Mouse (Mus musculus): ENCODE results near the gene Tmem19. TPM values are rescaled to one million over a fixed set of nuclear protein-coding genes. Genes with fewer than 3 reads are reported as not detected.

Gene Tmem19
- polyA plus RNA-seq, 1 experiment from 2014 or later: 29.3 TPM

- ATAC-seq (ENCODE audit: low read depth) (no peak), DNase-seq (ENCODE audit: low spot score) (no peak)
- Histone ChIP-seq H3K27ac (replicated peaks; ENCODE audit: low read depth, low read length) (no peak overlapping the region), H3K9ac (ENCODE audit: low read depth, low read length) (no peak overlapping the region), H3K4me2 (ENCODE audit: low read depth, low read length) (no peak overlapping the region), H3K4me1 (ENCODE audit: control insufficient read depth, insufficient read depth, low read length) (peaks cover 16% of the 10 kb centered on the region; the same call in 1 of the 2 replicates), H3K27me3 (replicated peaks; ENCODE audit: control insufficient read depth, insufficient read depth, low read length) (no peaks in the 10 kb centered on the region), H3K36me3 (ENCODE audit: control insufficient read depth, insufficient read depth, low read length) (peaks cover 4% of the 10 kb centered on the region; the same call in 1 of the 2 replicates), H3K9me3 (ENCODE audit: control insufficient read depth, low read length) (no peaks in the 10 kb centered on the region), H3K4me3 (ENCODE audit: low read depth, low read length) (no peak overlapping the region)
- 87% methylated on average over 4 of the region's 4 CpGs for WGBS
These were observed 53.1 kb downstream of the Tmem19 start for GRCm38 (mm10) chr10:115309191-115309590.

DNA sequence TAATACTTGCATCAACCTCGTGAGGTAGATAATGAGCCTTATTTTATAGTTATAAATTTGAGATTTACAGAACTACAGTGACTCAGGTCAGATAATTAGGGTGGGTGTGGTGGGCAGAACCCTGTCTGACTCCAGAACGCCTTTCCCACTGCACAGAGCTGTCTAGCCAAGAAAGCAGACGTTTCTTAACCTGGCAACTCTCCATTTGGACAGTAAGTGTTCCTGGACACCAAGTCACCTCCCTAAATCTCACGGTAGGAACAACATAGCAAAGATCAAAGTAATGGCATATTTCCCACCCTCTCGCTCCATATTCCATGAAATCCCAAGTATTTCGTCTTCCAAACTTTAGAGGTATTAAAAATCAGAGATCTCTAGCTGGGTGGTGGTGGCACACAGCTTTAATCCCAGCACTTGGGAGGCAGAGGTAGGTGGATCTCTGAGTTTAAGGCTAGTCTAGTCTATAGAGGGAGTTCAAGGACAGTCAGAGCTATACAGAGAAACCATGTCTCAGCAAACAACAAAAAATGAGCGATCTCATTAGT, 54.9 kb downstream of the Tmem19 start:
- Histone ChIP-seq H3K36me3 (ENCODE audit: control insufficient read depth, insufficient read depth, low read length) (peaks cover 11% of the 10 kb centered on the region), H3K4me1 (ENCODE audit: control insufficient read depth, insufficient read depth, low read length) (0 out of 2 replicates have a peak, but pooled peaks cover under 1% of the 10 kb centered on the region), H3K9me3 (ENCODE audit: control insufficient read depth, low read length) (no peaks in the 10 kb centered on the region), H3K27me3 (replicated peaks; ENCODE audit: control insufficient read depth, insufficient read depth, low read length) (no peaks in the 10 kb centered on the region), H3K9ac (ENCODE audit: low read depth, low read length) (no peak overlapping the region), H3K4me3 (ENCODE audit: low read depth, low read length) (no peak overlapping the region), H3K4me2 (ENCODE audit: low read depth, low read length) (no peak overlapping the region), H3K27ac (replicated peaks; ENCODE audit: low read depth, low read length) (no peak overlapping the region)
- ATAC-seq (ENCODE audit: low read depth) (no peak), DNase-seq (ENCODE audit: low spot score) (no peak)
- 86% methylated on average over 7 of the region's 7 CpGs for WGBS

- ATAC-seq (ENCODE audit: low read depth) (no peak), DNase-seq (ENCODE audit: low spot score) (no peak)
- Histone ChIP-seq H3K4me3 (ENCODE audit: low read depth, low read length) (no peak overlapping the region), H3K9me3 (ENCODE audit: control insufficient read depth, low read length) (no peaks in the 10 kb centered on the region), H3K36me3 (ENCODE audit: control insufficient read depth, insufficient read depth, low read length) (peaks cover 71% of the 10 kb centered on the region), H3K4me2 (ENCODE audit: low read depth, low read length) (no peak overlapping the region), H3K4me1 (ENCODE audit: control insufficient read depth, insufficient read depth, low read length) (no peaks in the 10 kb centered on the region), H3K27ac (replicated peaks; ENCODE audit: low read depth, low read length) (no peak overlapping the region), H3K9ac (ENCODE audit: low read depth, low read length) (no peak overlapping the region), H3K27me3 (replicated peaks; ENCODE audit: control insufficient read depth, insufficient read depth, low read length) (no peaks in the 10 kb centered on the region)
- WGBS: 89% methylated on average over 4 of the region's 4 CpGs
These were observed 63.6 kb downstream of the Tmem19 start for GRCm38 (mm10) chr10:115298683-115299082.

GRCm38 (mm10) chr10:115297582-115297981, 64.7 kb downstream of the Tmem19 start:
- WGBS: 90% methylated on average over 5 of the region's 5 CpGs
- H3K36me3 ChIP-seq (ENCODE audit: control insufficient read depth, insufficient read depth, low read length): peaks cover 80% of the 10 kb centered on the region
- no peak for DNase-seq (ENCODE audit: low spot score)

GRCm38 (mm10) chr10:115296401-115296935, 65.8 kb downstream of the Tmem19 start:
- peaks cover 85% of the 10 kb centered on the region for H3K36me3 ChIP-seq (ENCODE audit: control insufficient read depth, insufficient read depth, low read length)
- WGBS: 80% methylated on average over 9 of the region's 9 CpGs

More at GRCm38 (mm10) chr10:115297582-115297981, 64.7 kb downstream of the Tmem19 start:
- no peak for ATAC-seq (ENCODE audit: low read depth)
- H3K4me2 ChIP-seq (ENCODE audit: low read depth, low read length): no peak overlapping the region
- H3K27me3 ChIP-seq (replicated peaks; ENCODE audit: control insufficient read depth, insufficient read depth, low read length): no peaks in the 10 kb centered on the region
- no peak overlapping the region for H3K4me3 ChIP-seq (ENCODE audit: low read depth, low read length)
- H3K9ac ChIP-seq (ENCODE audit: low read depth, low read length): no peak overlapping the region
- H3K9me3 ChIP-seq (ENCODE audit: control insufficient read depth, low read length): no peaks in the 10 kb centered on the region
- H3K4me1 ChIP-seq (ENCODE audit: control insufficient read depth, insufficient read depth, low read length): no peaks in the 10 kb centered on the region
- no peak overlapping the region for H3K27ac ChIP-seq (replicated peaks; ENCODE audit: low read depth, low read length)

GRCm38 (mm10) chr10:115295162-115295561, 67.1 kb downstream of the Tmem19 start:
- WGBS: 93% methylated on average over 3 of the region's 3 CpGs
- H3K9me3 ChIP-seq (ENCODE audit: control insufficient read depth, low read length): no peaks in the 10 kb centered on the region
- H3K4me2 ChIP-seq (ENCODE audit: low read depth, low read length): no peak overlapping the region
- ATAC-seq (ENCODE audit: low read depth) (no peak), DNase-seq (ENCODE audit: low spot score) (no peak)
- H3K4me3 ChIP-seq (ENCODE audit: low read depth, low read length): no peak overlapping the region
- H3K4me1 ChIP-seq (ENCODE audit: control insufficient read depth, insufficient read depth, low read length): no peaks in the 10 kb centered on the region
- no peaks in the 10 kb centered on the region for H3K27me3 ChIP-seq (replicated peaks; ENCODE audit: control insufficient read depth, insufficient read depth, low read length)
- H3K36me3 ChIP-seq (ENCODE audit: control insufficient read depth, insufficient read depth, low read length): peaks cover 82% of the 10 kb centered on the region
- H3K9ac ChIP-seq (ENCODE audit: low read depth, low read length): no peak overlapping the region
- no peak overlapping the region for H3K27ac ChIP-seq (replicated peaks; ENCODE audit: low read depth, low read length)

More at GRCm38 (mm10) chr10:115296401-115296935, 65.8 kb downstream of the Tmem19 start:
- no peak overlapping the region for H3K4me3 ChIP-seq (ENCODE audit: low read depth, low read length)
- no peaks in the 10 kb centered on the region for H3K9me3 ChIP-seq (ENCODE audit: control insufficient read depth, low read length)
- no peak overlapping the region for H3K9ac ChIP-seq (ENCODE audit: low read depth, low read length)
- DNase-seq (ENCODE audit: low spot score) (no peak), ATAC-seq (ENCODE audit: low read depth) (no peak)
- no peak overlapping the region for H3K4me2 ChIP-seq (ENCODE audit: low read depth, low read length)
- no peak overlapping the region for H3K27ac ChIP-seq (replicated peaks; ENCODE audit: low read depth, low read length)
- H3K4me1 ChIP-seq (ENCODE audit: control insufficient read depth, insufficient read depth, low read length): no peaks in the 10 kb centered on the region
- H3K27me3 ChIP-seq (replicated peaks; ENCODE audit: control insufficient read depth, insufficient read depth, low read length): no peaks in the 10 kb centered on the region

- DNase-seq (ENCODE audit: low spot score) (no peak), ATAC-seq (ENCODE audit: low read depth) (no peak)
- Histone ChIP-seq H3K4me3 (ENCODE audit: low read depth, low read length) (no peak overlapping the region), H3K9ac (ENCODE audit: low read depth, low read length) (no peak overlapping the region), H3K9me3 (ENCODE audit: control insufficient read depth, low read length) (no peaks in the 10 kb centered on the region), H3K27me3 (replicated peaks; ENCODE audit: control insufficient read depth, insufficient read depth, low read length) (no peaks in the 10 kb centered on the region), H3K27ac (replicated peaks; ENCODE audit: low read depth, low read length) (no peak overlapping the region), H3K36me3 (ENCODE audit: control insufficient read depth, insufficient read depth, low read length) (peaks cover 81% of the 10 kb centered on the region), H3K4me1 (ENCODE audit: control insufficient read depth, insufficient read depth, low read length) (no peaks in the 10 kb centered on the region), H3K4me2 (ENCODE audit: low read depth, low read length) (no peak overlapping the region)
- WGBS: 95% methylated on average over 7 of the region's 7 CpGs
These were observed 67.6 kb downstream of the Tmem19 start for GRCm38 (mm10) chr10:115294715-115295114.

- ATAC-seq (ENCODE audit: low read depth) (no peak), DNase-seq (ENCODE audit: low spot score) (no peak)
- Histone ChIP-seq H3K4me1 (ENCODE audit: control insufficient read depth, insufficient read depth, low read length) (no peaks in the 10 kb centered on the region), H3K27ac (replicated peaks; ENCODE audit: low read depth, low read length) (no peak overlapping the region), H3K36me3 (ENCODE audit: control insufficient read depth, insufficient read depth, low read length) (peaks cover 80% of the 10 kb centered on the region), H3K27me3 (replicated peaks; ENCODE audit: control insufficient read depth, insufficient read depth, low read length) (no peaks in the 10 kb centered on the region), H3K9me3 (ENCODE audit: control insufficient read depth, low read length) (no peaks in the 10 kb centered on the region), H3K9ac (ENCODE audit: low read depth, low read length) (no peak overlapping the region), H3K4me3 (ENCODE audit: low read depth, low read length) (no peak overlapping the region), H3K4me2 (ENCODE audit: low read depth, low read length) (no peak overlapping the region)
- 91% methylated on average over 7 of the region's 7 CpGs for WGBS
These were observed 68.4 kb downstream of the Tmem19 start for GRCm38 (mm10) chr10:115293946-115294345.

GRCm38 (mm10) chr10:115290671-115291070, 71.6 kb downstream of the Tmem19 start:
- ATAC-seq (ENCODE audit: low read depth): no peak
- Histone ChIP-seq H3K27me3 (replicated peaks; ENCODE audit: control insufficient read depth, insufficient read depth, low read length) (no peaks in the 10 kb centered on the region), H3K4me1 (ENCODE audit: control insufficient read depth, insufficient read depth, low read length) (no peaks in the 10 kb centered on the region), H3K36me3 (ENCODE audit: control insufficient read depth, insufficient read depth, low read length) (peaks cover 79% of the 10 kb centered on the region), H3K4me2 (ENCODE audit: low read depth, low read length) (no peak overlapping the region), H3K4me3 (ENCODE audit: low read depth, low read length) (no peak overlapping the region), H3K27ac (replicated peaks; ENCODE audit: low read depth, low read length) (no peak overlapping the region), H3K9me3 (ENCODE audit: control insufficient read depth, low read length) (no peaks in the 10 kb centered on the region), H3K9ac (ENCODE audit: low read depth, low read length) (no peak overlapping the region)
- 94% methylated on average over 9 of the region's 9 CpGs for WGBS
- no peak for DNase-seq (ENCODE audit: low spot score)

All from embryonic facial prominence, embryonic 14.5 days (tissue).